ENCODE assay signal across 1 mouse cellular context in the genomic region with DNA sequence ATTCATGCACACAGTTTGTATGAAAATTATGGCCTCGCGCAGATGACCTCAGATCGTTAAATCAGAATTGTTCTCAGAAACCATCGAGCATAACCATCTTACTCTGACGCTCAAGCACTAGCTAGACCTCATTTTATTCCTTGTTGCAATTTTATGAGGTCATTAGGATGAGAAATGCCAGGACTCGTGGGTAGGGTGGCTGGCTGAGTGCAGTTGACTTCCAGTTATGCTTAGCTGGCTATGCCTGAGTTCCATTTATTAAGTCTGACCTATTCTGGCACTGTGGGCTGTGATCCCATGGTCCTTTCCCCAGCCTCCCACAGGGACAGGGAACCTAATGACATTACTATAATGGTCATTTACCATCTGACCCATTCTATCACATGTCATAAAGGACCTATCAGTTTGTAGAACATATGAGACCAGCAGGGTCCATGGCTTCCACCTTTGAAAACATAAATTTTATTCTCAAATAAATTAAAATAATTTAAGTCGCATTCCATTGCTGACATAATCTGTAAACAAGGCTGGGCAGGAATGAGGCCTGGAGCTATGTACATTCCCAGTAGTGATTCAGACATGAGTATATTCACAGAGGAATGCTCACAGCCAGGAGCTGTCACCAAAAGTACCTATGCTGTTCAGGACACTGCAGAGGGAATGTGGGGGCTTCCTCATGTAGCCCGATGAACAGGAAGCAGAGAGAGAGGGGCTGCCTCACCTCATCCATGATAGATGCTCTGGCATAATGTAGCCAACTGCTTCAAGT.
TF ChIP-seq lines count a peak whose summit lies in the region.

No protein-coding gene starts in this region.

TF ChIP-seq in CH12.LX, 34 proteins besides CTCF, POLR2A, EP300 and RAD21 (continued from another document):
- no peak for TF ChIP-seq JUND (conservative IDR thresholded peaks at IDR 0.05; ENCODE audit: low read depth, low read length)
